Mouse (Mus musculus) regulatory T cell (primary cell): ENCODE data around the gene Gm7257.

ENCODE experiments used
- in situ Hi-C: fragments of 300-600 bp; cut with MboI, MseI; formaldehyde crosslinking; loops from one replicate; pipeline ENCODE4 v1.15.1; 2025; ENCODE audit warnings: high pct_unique_total_duplicates

Gene Gm7257

DNA sequence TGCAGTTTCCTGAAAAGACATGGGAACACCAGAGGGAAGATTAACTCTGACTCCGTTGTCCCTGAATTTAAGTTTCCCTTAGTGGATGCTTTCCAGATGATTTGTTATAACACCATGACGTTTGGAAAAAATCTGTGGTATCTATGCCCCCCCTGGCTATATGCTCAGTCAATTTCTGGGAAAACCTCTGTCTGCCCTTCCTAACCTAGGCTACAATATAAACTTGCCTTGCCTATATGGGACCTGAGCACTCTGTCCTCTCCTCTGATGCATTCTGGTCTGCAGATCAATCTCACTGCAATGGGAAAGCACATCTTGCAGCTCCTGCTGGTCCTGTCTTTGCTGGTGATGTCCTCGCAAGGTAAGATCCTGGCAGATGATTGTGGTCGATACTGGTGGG lies at the start of gene Gm7257:
TSS of gene Gm7257 (plus strand) at position 301 of the 400 bp plus-strand sequence.
- in situ Hi-C loops: no loop called here

DNA sequence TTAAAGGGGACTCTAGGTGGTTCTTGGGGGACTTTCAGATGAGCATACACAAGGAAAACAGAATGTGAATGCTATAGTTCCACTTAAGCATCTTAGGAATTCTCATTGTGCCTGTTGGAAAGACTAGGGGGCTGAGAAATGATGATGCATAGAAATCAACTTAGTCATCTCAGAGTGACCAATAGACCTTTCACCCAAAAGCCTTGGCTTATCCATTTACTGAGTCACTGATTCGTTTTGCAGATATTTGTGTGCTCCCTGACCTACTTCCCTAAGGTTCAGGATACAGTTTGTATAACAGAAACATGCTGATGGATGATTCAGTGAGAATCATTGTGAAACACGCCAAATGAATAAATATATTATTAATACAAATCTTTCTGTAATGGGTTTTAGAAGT lies 28.7 kb upstream of the Gm7257 start:
- in situ Hi-C loops: no loop called here

DNA sequence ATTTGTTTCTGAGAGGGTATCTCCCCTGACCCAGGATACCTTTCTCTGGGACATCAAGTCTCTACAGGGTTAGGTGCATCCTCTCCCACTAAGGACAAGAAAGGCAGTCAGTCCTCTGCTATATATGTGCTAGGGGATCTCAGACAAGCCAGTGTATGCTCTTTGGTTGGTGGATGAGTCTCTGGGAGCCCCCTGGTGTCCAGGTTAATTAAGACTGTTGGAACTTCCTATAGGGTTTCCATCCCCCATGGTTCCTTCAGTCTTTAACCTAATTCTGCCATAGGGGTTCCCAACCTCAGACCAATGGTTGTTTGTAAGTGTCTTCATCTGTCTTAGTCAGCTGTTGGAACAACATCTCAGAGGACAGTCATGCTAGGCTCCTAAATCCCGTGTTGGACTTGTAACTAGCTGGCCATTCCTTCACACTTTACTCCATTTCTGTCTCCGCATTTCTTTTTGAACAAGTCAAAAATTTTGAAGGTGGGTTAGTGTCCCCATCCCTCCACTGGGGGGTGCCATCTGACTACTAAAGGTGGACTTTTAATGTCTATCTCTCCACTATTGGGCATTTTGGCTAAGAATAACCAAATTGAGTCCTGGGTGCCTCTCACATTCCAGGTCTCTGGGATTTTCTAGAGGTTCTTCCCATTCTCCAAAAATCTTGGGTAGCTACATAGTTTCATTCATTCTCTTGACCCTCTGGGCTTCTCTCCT lies 3.5 kb downstream of the Gm7257 start:
- in situ Hi-C loops: no loop called here

- in situ Hi-C loops: no loop called here
These were observed 43.7 kb downstream of the Gm7257 start, which contains the start of gene Gm9513 for GRCm38 (mm10) chr9:36475338-36475737. TSS of gene Gm9513 (plus strand) at chr9:36475638.
